Mouse (Mus musculus): ENCODE results near the gene Trim45.

Gene Trim45

GRCm38 (mm10) chr3:100921825-100922505, at the start of gene Trim45:
Gene Trim45, plus strand, starts transcription at chr3:100922202.
- in situ Hi-C loops (cut with MboI, MseI): no loop called here

- in situ Hi-C loops (cut with MboI, MseI): loop anchor here (25.0 kb wide), 1 partner anchor 1135 kb away; the partner anchor contains the start of gene Nhlh2
Observed at GRCm38 (mm10) chr3:100877057-100877456, 44.9 kb upstream of the Trim45 start.

DNA sequence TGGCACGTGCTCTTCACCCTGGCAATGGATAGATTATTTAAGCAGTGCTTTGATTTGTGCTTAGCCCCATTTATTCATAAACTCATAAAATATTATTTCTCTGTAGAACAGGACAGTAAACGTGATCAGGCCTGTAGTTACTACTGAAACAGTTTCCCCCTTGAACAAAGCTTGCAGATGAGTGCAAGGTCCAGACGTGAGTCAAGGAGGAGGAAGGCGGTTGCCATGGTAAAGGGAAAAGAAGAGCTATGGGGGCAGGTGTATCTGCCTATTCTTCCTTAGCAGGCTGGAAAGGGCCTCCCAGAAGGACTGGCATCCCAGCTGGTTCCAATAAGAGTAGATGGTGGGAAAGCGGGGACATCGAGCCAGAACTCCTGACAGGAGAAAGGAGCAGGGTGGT, 40.6 kb upstream of the Trim45 start:
- in situ Hi-C loops (cut with MboI, MseI): loop anchor here (25.0 kb wide), 1 partner anchor 1131 kb away; the partner anchor contains the start of gene Nhlh2

DNA sequence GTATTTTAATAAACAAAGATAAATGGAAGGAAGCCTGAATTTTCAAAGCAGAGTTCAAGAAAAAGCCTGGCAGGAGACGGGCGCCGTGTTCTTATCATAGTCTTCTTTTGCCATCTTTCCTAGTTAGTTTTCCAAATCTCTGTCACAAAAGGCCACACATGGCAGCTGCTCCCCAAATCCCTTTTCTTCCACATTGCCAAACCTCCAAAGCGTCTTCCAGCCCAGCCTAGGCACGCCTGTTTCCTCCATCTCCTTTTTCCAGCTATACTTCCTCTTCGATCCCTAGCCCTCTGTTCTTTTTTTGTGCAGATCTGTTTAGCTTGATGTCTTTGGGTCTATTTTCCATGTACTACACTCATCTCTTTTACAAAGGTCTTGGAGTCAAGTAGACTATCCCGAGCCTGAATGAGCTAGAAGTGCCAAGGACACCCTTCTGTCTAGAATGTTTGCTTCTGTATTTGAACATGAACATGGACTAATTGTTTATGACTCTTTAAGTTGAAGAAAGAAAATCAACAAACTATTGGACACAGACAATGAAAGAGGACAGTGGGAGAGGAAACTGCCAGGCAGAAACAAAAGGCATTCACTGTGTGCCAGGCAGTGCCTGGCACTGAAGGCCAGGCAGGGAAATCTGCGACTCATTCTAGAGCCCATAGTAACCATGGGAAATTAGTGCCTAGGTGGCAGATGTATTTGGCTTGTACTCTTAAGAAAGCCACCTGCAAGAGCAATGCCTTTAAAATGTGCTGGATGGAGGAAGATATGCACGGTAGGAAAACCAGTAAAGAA, 40.0 kb upstream of the Trim45 start:
- in situ Hi-C loops (cut with MboI, MseI): loop anchor here (25.0 kb wide), 1 partner anchor 1130 kb away; the partner anchor contains the start of gene Nhlh2

- in situ Hi-C loops (cut with MboI, MseI): loop anchor here (25.0 kb wide), 1 partner anchor 1123 kb away; the partner anchor contains the start of gene Nhlh2
Observed at GRCm38 (mm10) chr3:100889234-100889633, 32.8 kb upstream of the Trim45 start.

DNA sequence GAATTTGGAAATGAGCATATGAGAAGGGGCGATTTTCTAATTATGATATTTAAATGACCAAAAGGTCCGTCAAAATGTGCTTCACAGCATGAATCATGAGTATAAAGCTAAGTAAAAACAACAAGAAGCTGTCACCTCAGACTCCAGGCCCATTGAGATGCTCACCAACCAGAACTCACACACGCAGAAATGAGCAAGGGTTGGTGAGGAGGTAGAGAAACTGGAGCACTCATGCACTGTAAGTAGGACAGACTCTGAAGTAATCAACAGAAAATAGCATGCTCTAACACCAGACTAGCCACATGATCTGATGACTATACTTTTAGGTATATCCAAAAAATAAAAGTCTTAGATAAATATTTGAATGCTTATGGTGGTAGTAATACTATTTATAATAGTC, 31.6 kb upstream of the Trim45 start:
- in situ Hi-C loops (cut with MboI, MseI): loop anchor here (25.0 kb wide), 1 partner anchor 1122 kb away; the partner anchor contains the start of gene Nhlh2

DNA sequence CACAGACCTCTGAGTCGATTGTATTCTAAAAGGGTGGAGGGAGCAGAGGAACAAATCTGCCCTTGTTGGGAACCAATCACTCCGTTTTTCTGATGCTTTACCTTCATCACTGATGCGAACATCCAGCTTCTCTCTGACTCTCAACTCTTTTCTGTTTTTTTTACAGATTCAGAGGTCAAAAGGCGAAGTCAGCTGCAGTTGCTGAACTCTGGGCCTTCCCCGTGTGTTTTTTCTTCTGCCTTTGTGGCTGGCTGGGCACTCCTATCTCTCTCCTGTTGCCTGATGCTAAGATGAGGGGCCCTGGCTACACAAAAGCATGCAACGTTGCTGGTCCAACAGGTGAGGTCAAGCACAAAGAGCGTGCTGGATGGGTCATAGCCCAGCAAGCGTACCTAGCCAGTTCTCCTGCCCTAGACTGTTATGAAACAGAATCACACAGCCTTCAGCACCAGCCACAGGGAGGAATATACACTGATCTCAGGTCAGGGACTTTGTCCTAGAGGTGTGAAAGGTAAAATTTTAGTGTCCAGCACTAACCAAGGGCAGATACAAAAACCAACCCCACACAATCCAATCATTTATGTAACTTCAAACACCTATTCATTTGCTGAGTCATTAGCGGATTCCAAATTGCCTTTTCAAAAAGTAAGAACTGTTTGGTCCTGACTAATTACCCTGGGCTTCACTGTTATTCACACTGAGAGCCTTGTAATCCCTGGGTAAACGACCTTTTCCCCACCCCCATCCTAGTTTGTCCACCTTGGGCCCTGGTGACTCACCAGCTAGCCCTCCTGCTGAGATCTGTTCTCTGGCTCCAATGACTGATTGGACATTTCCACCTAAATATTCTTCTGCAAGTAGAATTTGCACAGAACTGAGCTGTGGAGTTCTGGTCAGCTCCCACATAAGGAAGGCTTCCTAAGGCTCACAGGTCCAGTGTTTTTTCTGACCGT, 29.3 kb upstream of the Trim45 start:
- in situ Hi-C loops (cut with MboI, MseI): loop anchor here (25.0 kb wide), 1 partner anchor 1120 kb away; the partner anchor contains the start of gene Nhlh2

- in situ Hi-C loops (cut with MboI, MseI): loop anchor here (25.0 kb wide), 1 partner anchor 1117 kb away; the partner anchor contains the start of gene Nhlh2
Observed at GRCm38 (mm10) chr3:100895500-100895899, 26.5 kb upstream of the Trim45 start.

DNA sequence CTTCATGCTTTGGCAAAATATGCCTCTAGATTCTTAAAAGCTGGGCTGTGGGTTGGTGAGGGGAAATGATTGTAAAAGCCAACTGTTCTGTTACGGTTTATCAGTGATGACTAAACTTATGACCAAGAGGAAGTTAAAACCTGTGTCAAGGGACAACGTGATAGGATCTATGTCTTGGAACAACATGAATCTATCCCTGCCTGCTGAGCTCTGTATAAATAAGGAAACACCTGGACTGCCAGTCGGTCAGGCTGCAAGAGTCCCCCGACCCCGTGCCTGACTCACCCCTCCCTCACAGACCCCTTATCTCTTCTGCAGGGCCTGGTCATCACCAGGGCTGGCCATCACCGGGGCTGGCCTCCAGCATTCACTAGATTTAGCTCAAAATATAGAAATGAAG, 15.9 kb upstream of the Trim45 start:
- in situ Hi-C loops (cut with MboI, MseI): no loop called here

DNA sequence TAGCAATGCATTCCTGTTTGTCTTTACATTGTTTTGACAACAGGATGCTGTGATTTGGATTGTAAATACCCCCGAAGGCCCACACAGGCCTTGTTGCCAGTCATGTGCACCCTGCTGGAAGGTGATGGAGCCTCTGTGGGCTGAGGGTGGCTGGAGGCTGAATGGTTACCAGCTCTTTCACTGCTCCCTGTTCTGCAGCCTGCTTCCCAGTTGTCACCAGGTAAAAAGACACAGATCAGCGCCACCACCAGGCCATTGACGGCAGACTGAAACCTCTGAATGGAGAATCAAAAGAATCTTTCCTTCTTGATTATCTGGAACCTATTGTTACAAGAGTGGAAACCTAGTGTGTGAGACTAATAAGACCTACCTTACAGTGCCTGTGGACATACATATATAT, 15.1 kb upstream of the Trim45 start:
- in situ Hi-C loops (cut with MboI, MseI): no loop called here

GRCm38 (mm10) chr3:100908594-100908993, 13.4 kb upstream of the Trim45 start:
- in situ Hi-C loops (cut with MboI, MseI): no loop called here

DNA sequence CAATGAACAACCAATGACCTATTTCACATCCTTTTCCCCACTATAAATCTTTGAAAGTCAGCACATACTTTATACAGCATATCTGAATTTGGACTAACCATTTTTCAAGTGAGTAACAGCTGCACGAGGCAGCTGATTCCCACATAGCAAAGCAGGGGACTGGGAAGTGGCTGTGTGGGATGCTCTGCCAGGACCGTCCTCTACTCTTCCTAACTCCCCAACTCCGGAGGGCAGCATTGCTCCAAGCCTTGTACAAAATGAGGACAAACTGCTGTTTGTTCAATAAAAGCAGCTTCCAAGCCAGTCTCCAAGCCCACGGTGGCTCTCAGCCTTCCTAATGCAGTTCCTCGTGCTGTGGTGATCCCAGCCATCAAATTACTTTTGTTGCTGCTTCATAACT, 11.4 kb upstream of the Trim45 start:
- in situ Hi-C loops (cut with MboI, MseI): no loop called here

GRCm38 (mm10) chr3:100911026-100911425, 11.0 kb upstream of the Trim45 start:
- in situ Hi-C loops (cut with MboI, MseI): no loop called here

GRCm38 (mm10) chr3:100911498-100912213, 10.3 kb upstream of the Trim45 start:
- in situ Hi-C loops (cut with MboI, MseI): no loop called here

DNA sequence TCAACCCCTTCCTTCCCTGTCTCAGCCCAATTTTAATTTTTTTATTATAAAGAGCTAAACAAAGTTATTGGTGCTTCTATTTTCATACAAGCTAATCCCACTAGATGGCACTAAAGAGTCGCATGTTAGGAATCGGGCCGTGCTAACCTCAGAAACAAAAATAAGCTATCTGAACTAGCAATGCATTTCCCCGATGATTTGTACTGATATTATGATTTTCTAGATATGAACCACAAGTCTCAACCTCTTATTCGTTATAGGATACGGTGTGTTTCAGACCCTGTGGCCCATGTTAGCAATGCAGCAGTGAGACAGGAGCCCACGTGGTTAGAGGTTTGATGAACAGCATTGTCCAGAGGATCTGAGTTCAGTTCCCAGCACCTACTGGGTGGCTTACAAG, 5.2 kb upstream of the Trim45 start:
- in situ Hi-C loops (cut with MboI, MseI): no loop called here

DNA sequence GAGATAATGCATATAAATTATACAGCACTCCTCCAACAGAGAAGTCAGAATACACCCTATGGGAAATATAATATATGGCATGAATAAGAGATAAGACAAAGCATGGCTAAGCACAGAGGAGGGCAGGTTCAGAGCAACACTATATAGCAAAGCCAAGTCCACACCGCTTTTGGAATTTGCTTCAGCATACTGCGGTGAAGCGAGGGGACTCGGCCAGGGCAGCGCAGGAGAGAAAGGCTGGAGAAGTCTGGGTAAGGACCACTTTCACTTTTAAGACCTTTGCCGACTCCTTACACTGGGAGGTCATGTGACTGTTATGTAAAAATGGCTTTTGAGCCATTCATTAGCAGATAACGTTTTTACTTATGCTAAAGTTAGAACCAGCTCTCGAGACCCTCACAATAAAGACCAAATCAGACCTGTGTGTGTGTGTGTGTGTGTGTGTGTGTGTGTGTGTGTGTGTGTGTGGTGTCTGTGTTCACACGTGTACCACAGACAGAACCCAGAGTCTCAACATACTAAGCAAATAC, 1.3 kb upstream of the Trim45 start:
- in situ Hi-C loops (cut with MboI, MseI): no loop called here

- in situ Hi-C loops (cut with MboI, MseI): no loop called here
Observed at GRCm38 (mm10) chr3:100922506-100923375, 739 bp downstream of the Trim45 start.

- in situ Hi-C loops (cut with MboI, MseI): no loop called here
Observed at GRCm38 (mm10) chr3:100924065-100924732, 2.2 kb downstream of the Trim45 start.

DNA sequence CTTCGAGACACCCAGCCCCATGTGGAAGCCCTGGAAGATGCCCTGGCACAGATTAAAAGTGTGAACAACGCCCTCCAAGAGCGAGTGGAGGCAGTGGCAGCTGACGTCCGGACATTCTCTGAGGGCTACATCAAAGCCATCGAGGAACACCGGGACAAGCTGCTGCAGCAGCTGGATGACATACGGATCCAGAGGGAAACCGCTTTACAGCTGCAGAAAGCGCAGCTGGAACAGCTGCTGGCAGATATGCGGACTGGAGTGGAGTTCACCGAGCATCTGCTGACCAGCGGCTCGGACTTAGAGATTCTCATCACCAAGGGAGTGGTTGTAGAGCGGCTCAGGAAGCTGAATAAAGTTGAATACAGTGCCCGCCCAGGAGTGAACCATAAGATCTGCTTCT, 3.2 kb downstream of the Trim45 start:
- in situ Hi-C loops (cut with MboI, MseI): no loop called here

Measured in T-helper 2 cell (primary cell).